Mouse (Mus musculus) right cerebral cortex, postnatal 4 days (tissue): ENCODE results near the gene Abcb9.

ENCODE experiments used
- DNase-seq: peaks from one replicate; pipeline ENCODE4 v3.0.0-alpha.2; 2022

Gene Abcb9

GRCm38 (mm10) chr5:124095596-124096232 is at the start of gene Abcb9:
TSS of gene Abcb9 (minus strand) at chr5:124095798.
- DNase-seq, result peak; percentile 93

GRCm38 (mm10) chr5:124138066-124138465 is 42.5 kb upstream of the Abcb9 start:
- no peak for DNase-seq

GRCm38 (mm10) chr5:124134261-124134660 is 38.7 kb upstream of the Abcb9 start:
- DNase-seq, result no peak

GRCm38 (mm10) chr5:124125093-124125492 is 29.5 kb upstream of the Abcb9 start:
- no peak for DNase-seq

GRCm38 (mm10) chr5:124122357-124122756 is 26.8 kb upstream of the Abcb9 start:
- no peak for DNase-seq

GRCm38 (mm10) chr5:124119204-124119603 is 23.6 kb upstream of the Abcb9 start:
- peak; percentile 9 for DNase-seq

GRCm38 (mm10) chr5:124115990-124116845 is 20.6 kb upstream of the Abcb9 start, which contains the start of gene Arl6ip4:
TSS of gene Arl6ip4 (plus strand) at chr5:124116089.
- DNase-seq, result peak; percentile 88

GRCm38 (mm10) chr5:124115531-124115930 is 19.9 kb upstream of the Abcb9 start:
- no peak for DNase-seq

GRCm38 (mm10) chr5:124114276-124115025 is 18.9 kb upstream of the Abcb9 start:
- no peak for DNase-seq

GRCm38 (mm10) chr5:124113030-124113429 is 17.4 kb upstream of the Abcb9 start:
- DNase-seq, result no peak

- DNase-seq, result no peak
Measured at GRCm38 (mm10) chr5:124112531-124112930, 16.9 kb upstream of the Abcb9 start.

- DNase-seq, result peak; percentile 97
Measured at GRCm38 (mm10) chr5:124111742-124112497, 16.3 kb upstream of the Abcb9 start, which contains the start of gene Ogfod2. TSS of gene Ogfod2 (plus strand) at chr5:124112297.

GRCm38 (mm10) chr5:124111077-124111741 is 15.6 kb upstream of the Abcb9 start:
- DNase-seq, result no peak

GRCm38 (mm10) chr5:124103552-124103951 is 8.0 kb upstream of the Abcb9 start:
- DNase-seq, result no peak

GRCm38 (mm10) chr5:124103020-124103419 is 7.4 kb upstream of the Abcb9 start:
- DNase-seq, result no peak

- DNase-seq, result no peak
Measured at GRCm38 (mm10) chr5:124102326-124102725, 6.7 kb upstream of the Abcb9 start.

- no peak for DNase-seq
Measured at GRCm38 (mm10) chr5:124100128-124101044, 4.8 kb upstream of the Abcb9 start.

- no peak for DNase-seq
Measured at GRCm38 (mm10) chr5:124098923-124099322, 3.3 kb upstream of the Abcb9 start.

GRCm38 (mm10) chr5:124095077-124095581 is 469 bp downstream of the Abcb9 start:
- no peak for DNase-seq

GRCm38 (mm10) chr5:124093852-124094604 is 1.6 kb downstream of the Abcb9 start:
- no peak for DNase-seq
